Mouse (Mus musculus) CH12.LX (cell line): ENCODE data around the gene Gm14226. TPM values are rescaled to one million over a fixed set of nuclear protein-coding genes. Genes with fewer than 3 reads are reported as not detected.
"Not testable (repeated sequence)": the region's sequence is repeated elsewhere in the genome, so short reads cannot be mapped to it uniquely, and the experiment has no call there.

Source experiments
- DNase-seq: peaks from one replicate; pipeline ENCODE4 v3.0.0-alpha.2; 2013; ENCODE audit errors: extremely low read depth
- H3K27ac ChIP-seq: 2 replicates; pipeline ENCODE4 v1.5.1; 2012; ENCODE audit warnings: low read depth, mild to moderate bottlenecking, control low read depth, moderate library complexity; ENCODE audit not compliant: insufficient read depth
- H3K27me3 ChIP-seq: replicated peaks from 2 replicates; pipeline ENCODE3; 2012; ENCODE audit warnings: inconsistent platforms
- H3K36me3 ChIP-seq, 2 experiments: replicated peaks in 1 of 2; 2 replicates each; pipeline versions ENCODE3 to v1.6.1; 2012; ENCODE audit warnings: inconsistent platforms in 1 of 2, low read length in 1 of 2, mild to moderate bottlenecking in 1 of 2, mixed read lengths in 1 of 2, moderate library complexity in 1 of 2; ENCODE audit not compliant: control insufficient read depth in 1 of 2, insufficient read depth in 1 of 2
- H3K4me1 ChIP-seq, 2 experiments: 2 replicates each; pipeline ENCODE4 v1.6.1; 2012; ENCODE audit warnings: inconsistent platforms in 1 of 2, moderate library complexity in 1 of 2; ENCODE audit not compliant: insufficient read depth in 2 of 2, control insufficient read depth in 1 of 2
- H3K4me2 ChIP-seq: 2 replicates; pipeline ENCODE4 v1.6.1; 2012; ENCODE audit warnings: low read depth, mild to moderate bottlenecking, control low read depth; ENCODE audit not compliant: poor library complexity, insufficient read depth, severe bottlenecking
- H3K4me3 ChIP-seq, 3 experiments: fragments of 150-350 bp in 1 of 3; sonication (generic) in 1 of 3; replicated peaks in 1 of 3; 2 replicates each; pipeline versions ENCODE3 to v1.5.1; 2011 to 2012; ENCODE audit warnings: low read depth in 2 of 3, low read length in 2 of 3, mild to moderate bottlenecking in 2 of 3, moderate library complexity in 2 of 3, control low read depth in 1 of 3, improper control_type of control experiment in 1 of 3, inconsistent platforms in 1 of 3, mixed read lengths in 1 of 3; ENCODE audit not compliant: poor library complexity in 1 of 3
- H3K79me2 ChIP-seq: replicated peaks from 2 replicates; pipeline ENCODE4 v1.6.1; 2012; ENCODE audit warnings: mild to moderate bottlenecking, moderate library complexity; ENCODE audit not compliant: control insufficient read depth, poor library complexity, insufficient read depth, severe bottlenecking; ENCODE audit errors: extremely low read depth
- H3K9ac ChIP-seq: 2 replicates; pipeline ENCODE4 v1.6.1; 2012; ENCODE audit warnings: low read depth, mild to moderate bottlenecking, control low read depth, moderate library complexity; ENCODE audit not compliant: insufficient read depth
- H3K9me3 ChIP-seq: replicated peaks from 2 replicates; pipeline ENCODE3; 2012; ENCODE audit warnings: low read length, inconsistent platforms, mixed read lengths
- E2F4 ChIP-seq: IDR thresholded peaks from 2 replicates; pipeline ENCODE4 v1.6.1; 2011; ENCODE audit warnings: low read depth, low read length, improper control_type of control experiment; ENCODE audit not compliant: insufficient replicate concordance
- ETS1 ChIP-seq: conservative IDR thresholded peaks from 2 replicates; pipeline ENCODE4 v1.6.1; 2012; ENCODE audit warnings: low read depth, mild to moderate bottlenecking, inconsistent platforms, low read length, improper control_type of control experiment, moderate library complexity
- HCFC1 ChIP-seq: IDR thresholded peaks from 2 replicates; pipeline ENCODE4 v1.6.1; 2012; ENCODE audit warnings: low read depth, mild to moderate bottlenecking, inconsistent platforms, low read length, improper control_type of control experiment
- JUND ChIP-seq: conservative IDR thresholded peaks from 2 replicates; pipeline ENCODE4 v1.6.1; 2011; ENCODE audit warnings: low read depth, low read length, improper control_type of control experiment
- KAT2A ChIP-seq: IDR thresholded peaks from 2 replicates; pipeline ENCODE4 v1.6.1; 2012; ENCODE audit warnings: low read length, improper control_type of control experiment, inconsistent platforms; ENCODE audit not compliant: insufficient replicate concordance
- MXI1 ChIP-seq: IDR thresholded peaks from 2 replicates; pipeline ENCODE4 v1.6.1; 2011; ENCODE audit warnings: mild to moderate bottlenecking, low read depth, low read length, improper control_type of control experiment
- MYC ChIP-seq: IDR thresholded peaks from 2 replicates; pipeline ENCODE4 v1.6.1; 2011; ENCODE audit warnings: low read depth, mild to moderate bottlenecking, improper control_type of control experiment, low read length
- NRF1 ChIP-seq: IDR thresholded peaks from 2 replicates; pipeline ENCODE4 v1.6.1; 2014; ENCODE audit warnings: low read depth, mild to moderate bottlenecking, inconsistent platforms, low read length, improper control_type of control experiment, moderate library complexity
- PAX5 ChIP-seq: IDR thresholded peaks from 2 replicates; pipeline ENCODE4 v1.6.1; 2012; ENCODE audit warnings: low read length, inconsistent platforms, mixed read lengths
- POLR2AphosphoS2 ChIP-seq: IDR thresholded peaks from 2 replicates; pipeline ENCODE4 v1.6.1; 2011; ENCODE audit warnings: low read depth, low read length, improper control_type of control experiment
- SMC3 ChIP-seq: IDR thresholded peaks from 2 replicates; pipeline ENCODE4 v1.6.1; 2011; ENCODE audit warnings: low read depth, low read length, improper control_type of control experiment
- ZMIZ1 ChIP-seq: IDR thresholded peaks from 2 replicates; pipeline ENCODE4 v1.6.1; 2012; ENCODE audit warnings: low read depth, mild to moderate bottlenecking, inconsistent platforms, low read length, improper control_type of control experiment
- dilution Hi-C: fragments of 300-500 bp; cut with MboI; formaldehyde crosslinking; loops from 2 replicates; pipeline ENCODE4 v1.14.3; 2020; ENCODE audit warnings: low sequenced_read_pairs; ENCODE audit not compliant: extremely low pct_unique_long_range_greater_than_20kb, extremely low pct_ligation_motif_present
- in situ Hi-C: fragments of 300-500 bp; cut with MboI; formaldehyde crosslinking; loops from 3 replicates; pipeline ENCODE4 v1.14.3; 2019; ENCODE audit warnings: low sequenced_read_pairs, low pct_ligation_motif_present, low pct_unique_long_range_greater_than_20kb, mixed read lengths
- polyA plus RNA-seq: library from polyadenylated mRNA; unstranded; fragments of >175 nt; gene quantifications from 2 replicates; pipeline ENCODE4 v1.2.1, GENCODE M21; 2012; ENCODE audit warnings: low read depth; ENCODE audit not compliant: insufficient read length
- total RNA-seq, 2 experiments: library from RNA; depleted of rRNA; stranded (reverse); fragments of 300-350 nt in 1 of 2; fragments of >200 nt in 1 of 2; gene quantifications; 2 replicates each; pipeline ENCODE4 v1.2.3; 2012 to 2014

Gm14226 gene
- total RNA-seq (2012; rRNA removed) (0.13 TPM in 1 of 2 replicates, not detected in the other), total RNA-seq (2014; rRNA removed) (not detected in 2 replicates), polyA plus RNA-seq (0.10 TPM in 1 of 2 replicates, not detected in the other)

GRCm38 (mm10) chr2:155018251-155018755 is at the start of gene Gm14226:
TSS of gene Gm14226 (plus strand) at chr2:155018266.
- in situ Hi-C loops, H3K27me3 ChIP-seq, dilution Hi-C loops, H3K79me2 ChIP-seq, H3K9me3 ChIP-seq, H3K36me3 ChIP-seq, DNase-seq: not testable (repeated sequence)
- peak within 1 kb of the TSS; percentile 94 for H3K27ac ChIP-seq
- peak within 1 kb of the TSS; percentile 66 for H3K4me2 ChIP-seq
- H3K4me3 ChIP-seq: peak within 1 kb of the TSS; percentile 44 to 60 (median 51)
- H3K9ac ChIP-seq: peak within 1 kb of the TSS; percentile 79
- peaks cover 7 to 11% of the 10 kb centered on the region in 2 experiments; a peak in 3 of 4 replicates for H3K4me1 ChIP-seq

- DNase-seq, H3K4me1 ChIP-seq, H3K9me3 ChIP-seq, dilution Hi-C loops, H3K79me2 ChIP-seq, H3K27me3 ChIP-seq, H3K4me3 ChIP-seq, in situ Hi-C loops, H3K36me3 ChIP-seq, H3K27ac ChIP-seq, H3K4me2 ChIP-seq, H3K9ac ChIP-seq: not testable (repeated sequence)
Measured at GRCm38 (mm10) chr2:154969740-154970397, 48.2 kb upstream of the Gm14226 start.

GRCm38 (mm10) chr2:154971919-154972692 is 46.0 kb upstream of the Gm14226 start:
- peaks cover 5 to 7% of the 10 kb centered on the region in 2 experiments for H3K4me1 ChIP-seq
- no peak overlapping the region for H3K4me2 ChIP-seq
- no peaks in the 10 kb centered on the region for H3K9me3 ChIP-seq
- H3K27me3 ChIP-seq: no peaks in the 10 kb centered on the region
- H3K36me3 ChIP-seq: no peaks in the 10 kb centered on the region
- dilution Hi-C loops: no loop called here
- no peaks in the 10 kb centered on the region for H3K79me2 ChIP-seq
- H3K9ac ChIP-seq: no peak overlapping the region
- in situ Hi-C loops: no loop called here
- H3K4me3 ChIP-seq: no peak overlapping the region
- TF ChIP-seq MXI1 (no peak), KAT2A (no peak), POLR2AphosphoS2 (no peak), E2F4 (no peak), MYC (no peak), NRF1 (no peak), HCFC1 (no peak), PAX5 (no peak), JUND (no peak), ZMIZ1 (no peak), ETS1 (no peak), SMC3 (no peak)
- DNase-seq: no peak
- H3K27ac ChIP-seq: no peak overlapping the region
